Mouse (Mus musculus): Measurements from ENCODE around the gene Ccdc96.

Ccdc96 gene

DNA sequence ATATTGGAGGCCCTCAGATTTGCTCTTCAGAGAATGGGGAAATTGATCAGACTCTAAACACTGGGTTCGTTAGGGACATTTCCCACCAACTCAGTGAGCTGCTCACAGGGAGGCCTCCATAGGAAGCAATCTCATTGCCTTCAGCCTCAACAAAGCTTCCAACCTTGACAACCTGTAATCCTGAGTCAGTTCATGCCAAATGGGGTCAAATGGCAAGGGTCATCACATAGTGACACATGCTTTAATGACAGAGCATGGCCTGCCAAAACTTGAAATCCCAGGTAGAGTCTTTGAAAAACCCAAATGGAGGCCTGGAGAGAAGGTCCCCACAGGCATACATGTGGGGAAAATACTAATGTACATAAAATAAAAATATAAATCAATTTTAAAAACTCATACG, 42.5 kb downstream of the Ccdc96 start:
- no peak for DNase-seq (ENCODE audit: low spot score)

- no peak for DNase-seq (ENCODE audit: low spot score)
These were observed 45.3 kb downstream of the Ccdc96 start for GRCm38 (mm10) chr5:36529698-36530097.

GRCm38 (mm10) chr5:36530129-36530751, 45.9 kb downstream of the Ccdc96 start:
- DNase-seq (ENCODE audit: low spot score): peak; percentile 87

- DNase-seq (ENCODE audit: low spot score): no peak
These were observed 50.2 kb downstream of the Ccdc96 start for GRCm38 (mm10) chr5:36534455-36535030.

GRCm38 (mm10) chr5:36535438-36536176, 51.2 kb downstream of the Ccdc96 start:
- no peak for DNase-seq (ENCODE audit: low spot score)

- no peak for DNase-seq (ENCODE audit: low spot score)
These were observed 52.0 kb downstream of the Ccdc96 start for GRCm38 (mm10) chr5:36536424-36536823.

All from layer of hippocampus, adult 9-10 months (tissue).